Mouse (Mus musculus) megakaryocyte, embryonic 14.5 days (primary cell): ENCODE data around the gene Mreg.

ENCODE experiments used
- FLI1 ChIP-seq: IDR thresholded peaks from 2 replicates; pipeline ENCODE4 v1.6.1; 2012; ENCODE audit warnings: low read length, inconsistent platforms, mixed read lengths
- GATA1 ChIP-seq: IDR thresholded peaks from 3 replicates; pipeline ENCODE4 v1.6.1; 2012; ENCODE audit warnings: mixed read lengths, low read length, inconsistent platforms, borderline replicate concordance

DNA sequence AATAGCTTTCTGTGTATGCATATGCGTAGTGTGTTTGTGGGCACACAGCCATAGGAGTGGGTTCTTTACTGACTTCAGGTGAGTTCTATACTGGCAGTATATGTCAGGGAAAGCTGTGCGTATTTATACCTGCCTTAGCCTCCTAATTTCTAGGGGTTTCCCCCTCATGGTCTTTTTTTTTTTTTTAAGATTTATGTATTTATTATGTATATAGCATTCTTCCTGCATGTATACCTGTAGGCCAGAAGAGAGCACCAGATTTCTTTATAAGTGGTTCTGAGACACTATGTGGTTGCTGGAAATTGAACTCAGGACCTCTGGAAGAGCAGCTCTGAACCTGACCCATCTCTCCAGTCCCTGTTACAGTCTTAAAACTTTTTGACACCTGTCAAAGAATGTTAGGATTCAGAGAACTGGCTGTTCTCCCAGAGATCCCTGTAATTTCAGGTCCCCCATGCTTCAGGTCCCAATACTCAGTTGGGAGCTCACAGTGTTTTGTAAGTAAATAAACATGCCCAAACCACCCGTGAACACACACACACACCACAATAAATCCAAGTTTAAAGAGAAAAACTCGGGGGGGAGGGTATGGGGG is 14.9 kb upstream of the Mreg start:
- TF ChIP-seq FLI1, result no peak
- TF ChIP-seq GATA1, result no peak
